Mouse (Mus musculus) CH12.LX (cell line): ENCODE data around the gene Dmtf1.
A peak's percentile ranks its signal among the peaks of the same experiment; 100 is the strongest.

Experiments
- BHLHE40 ChIP-seq: IDR thresholded peaks from 2 replicates; pipeline ENCODE4 v1.6.1; 2011; ENCODE audit warnings: mild to moderate bottlenecking, low read depth, low read length, improper control_type of control experiment
- CTCF ChIP-seq, 2 experiments: IDR thresholded peaks in 1 of 2; conservative IDR thresholded peaks in 1 of 2; 2 replicates each; pipeline ENCODE4 v1.5.1; 2011 to 2012; ENCODE audit warnings: low read depth in 2 of 2, low read length in 2 of 2, improper control_type of control experiment in 1 of 2, inconsistent platforms in 1 of 2, mild to moderate bottlenecking in 1 of 2, moderate library complexity in 1 of 2
- E2F4 ChIP-seq: IDR thresholded peaks from 2 replicates; pipeline ENCODE4 v1.6.1; 2011; ENCODE audit warnings: low read depth, low read length, improper control_type of control experiment; ENCODE audit not compliant: insufficient replicate concordance
- EP300 ChIP-seq: IDR thresholded peaks from 2 replicates; pipeline ENCODE4 v1.6.1; 2011; ENCODE audit warnings: low read length, improper control_type of control experiment
- ETS1 ChIP-seq: conservative IDR thresholded peaks from 2 replicates; pipeline ENCODE4 v1.6.1; 2012; ENCODE audit warnings: low read depth, mild to moderate bottlenecking, inconsistent platforms, low read length, improper control_type of control experiment, moderate library complexity
- JUN ChIP-seq: IDR thresholded peaks from 2 replicates; pipeline ENCODE4 v1.6.1; 2011; ENCODE audit warnings: low read depth, mild to moderate bottlenecking, low read length, improper control_type of control experiment, moderate library complexity; ENCODE audit not compliant: insufficient read depth
- MEF2A ChIP-seq: IDR thresholded peaks from 2 replicates; pipeline ENCODE4 v1.6.1; 2014; ENCODE audit warnings: low read depth, mild to moderate bottlenecking, inconsistent platforms, low read length, improper control_type of control experiment, borderline replicate concordance
- POLR2A ChIP-seq: IDR thresholded peaks from 2 replicates; pipeline ENCODE4 v1.6.1; 2011; ENCODE audit warnings: low read depth, mild to moderate bottlenecking, improper control_type of control experiment, low read length
- POLR2AphosphoS2 ChIP-seq: IDR thresholded peaks from 2 replicates; pipeline ENCODE4 v1.6.1; 2011; ENCODE audit warnings: low read depth, low read length, improper control_type of control experiment
- SMC3 ChIP-seq: IDR thresholded peaks from 2 replicates; pipeline ENCODE4 v1.6.1; 2011; ENCODE audit warnings: low read depth, low read length, improper control_type of control experiment
- TCF12 ChIP-seq: IDR thresholded peaks from 2 replicates; pipeline ENCODE4 v1.6.1; 2014; ENCODE audit warnings: low read depth, mild to moderate bottlenecking, inconsistent platforms, low read length, improper control_type of control experiment
- USF2 ChIP-seq: conservative IDR thresholded peaks from 2 replicates; pipeline ENCODE4 v1.6.1; 2011; ENCODE audit warnings: low read depth, low read length, improper control_type of control experiment

GRCm38 (mm10) chr5:9073177-9073854 lies 88.3 kb downstream of the Dmtf1 start:
- peak; percentile 21; the same call in 1 of the 2 replicates for TF ChIP-seq BHLHE40
- TF ChIP-seq E2F4, result 0 out of 2 replicates have a peak, but pooled peaks have one; percentile 45
- TF ChIP-seq USF2, result no peak
- TF ChIP-seq MEF2A, result peak; percentile 57; the same call in 1 of the 2 replicates
- no peak; the same call in 1 of the 2 replicates for TF ChIP-seq JUN
- TF ChIP-seq ETS1, result no peak
- TF ChIP-seq EP300, result no peak
- peak; percentile 40 to 100 for TF ChIP-seq CTCF (conservative IDR thresholded peaks at IDR 0.05 in 1 of 2, IDR thresholded peaks at IDR 0.05 in 1 of 2; ENCODE audit: low read depth in 2 of 2, low read length in 2 of 2)
- TF ChIP-seq SMC3, result peak; percentile 99
- no peak for TF ChIP-seq POLR2AphosphoS2
- 0 out of 2 replicates have a peak, but pooled peaks have one; percentile 28 for TF ChIP-seq TCF12
- TF ChIP-seq POLR2A, result no peak
